Mouse (Mus musculus) bone marrow, adult 2 months (tissue): ENCODE results near the gene Tnfrsf21.
A peak's percentile ranks its signal among the peaks of the same experiment; 100 is the strongest.

Experiments used
- CTCF ChIP-seq: fragments of 200-500 bp; IDR thresholded peaks from 2 replicates; pipeline ENCODE4 v1.5.1; 2011; ENCODE audit warnings: low read length, control low read depth; ENCODE audit not compliant: control insufficient read depth, insufficient read depth
- POLR2A ChIP-seq: fragments of 200-500 bp; IDR thresholded peaks from 2 replicates; pipeline ENCODE4 v1.6.1; 2011; ENCODE audit warnings: low read depth, mild to moderate bottlenecking, control low read depth, low read length, borderline replicate concordance; ENCODE audit not compliant: control insufficient read depth

GRCm38 (mm10) chr17:42985837-42986589 is 30.3 kb upstream of the Tnfrsf21 start:
- TF ChIP-seq POLR2A: no peak
- TF ChIP-seq CTCF: peak; percentile 19; the same call in 1 of the 2 replicates
